Comparison of ENCODE assay signal across 9 mouse cellular contexts in the genomic region with DNA sequence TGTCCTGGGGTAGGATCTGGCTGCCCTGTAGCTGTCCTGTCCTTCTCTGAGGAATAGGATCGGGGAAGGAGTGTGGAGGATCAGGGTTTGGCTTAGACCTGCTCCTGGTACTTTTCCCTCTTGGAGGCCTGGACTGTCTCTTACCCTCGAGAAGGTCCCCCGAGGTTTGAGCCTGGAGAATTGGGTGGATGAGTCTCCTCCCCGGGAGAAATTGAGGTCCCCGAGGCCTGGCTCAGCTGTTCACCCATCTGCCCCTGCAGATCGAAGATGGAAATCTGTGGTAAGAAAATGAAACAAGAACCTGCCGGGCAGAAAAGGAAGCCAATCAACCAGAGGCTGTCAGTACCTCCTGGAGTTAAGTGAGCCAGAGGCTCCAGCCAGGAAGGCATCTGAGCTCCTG. TPM values are rescaled to one million over a fixed set of nuclear protein-coding genes. Genes with fewer than 3 reads are reported as not detected.
DNase-seq lines count a peak whose midpoint lies in the region; ATAC-seq lines count a peak whose summit lies in the region.
"Had no signal": no experiment of that assay in that cellular context is flagged by ENCODE, and none has a peak within 500 bp of the region (broad histone marks: within the 10 kb centered on the region; RNA-seq: fewer than 3 reads in every experiment).

No protein-coding gene starts in this region.

- no peak overlapping the region for H3K4me2 ChIP-seq in heart, embryonic 16.5 days (ENCODE audit: low read depth, low read length)
- no peak overlapping the region for H3K4me2 ChIP-seq in heart, embryonic 12.5 days
- peak overlapping the region; percentile 32; the same call in 1 of the 2 replicates for H3K4me2 ChIP-seq in forebrain, embryonic 12.5 days
- H3K4me2 ChIP-seq in limb, embryonic 11.5 days (ENCODE audit: low read depth, severe bottlenecking): no peak overlapping the region
- no peak overlapping the region for H3K4me2 ChIP-seq in stomach, embryonic 16.5 days (ENCODE audit: low read depth, low read length)
- H3K4me2 ChIP-seq: lung, embryonic 14.5 days had no signal

- peaks cover 13% of the 10 kb centered on the region for H3K4me1 ChIP-seq in heart, embryonic 16.5 days (ENCODE audit: control insufficient read depth, insufficient read depth, low read length)
- H3K4me1 ChIP-seq in heart, embryonic 12.5 days (replicated peaks): peaks cover 50% of the 10 kb centered on the region
- peaks cover 60% of the 10 kb centered on the region for H3K4me1 ChIP-seq in forebrain, embryonic 12.5 days
- peaks cover 24% of the 10 kb centered on the region for H3K4me1 ChIP-seq in limb, embryonic 11.5 days (ENCODE audit: control insufficient read depth, insufficient read depth, low read length)
- peaks cover 13% of the 10 kb centered on the region for H3K4me1 ChIP-seq in stomach, embryonic 16.5 days (ENCODE audit: control insufficient read depth, insufficient read depth, low read length)

- H3K27ac ChIP-seq in heart, embryonic 16.5 days (ENCODE audit: low read length): no peak overlapping the region
- no peak overlapping the region for H3K27ac ChIP-seq in heart, embryonic 12.5 days (ENCODE audit: poor library complexity, severe bottlenecking)
- peak overlapping the region; percentile 80 for H3K27ac ChIP-seq in forebrain, embryonic 12.5 days
- no peak overlapping the region for H3K27ac ChIP-seq in limb, embryonic 11.5 days (replicated peaks; ENCODE audit: low read depth, low read length)
- H3K27ac ChIP-seq in stomach, embryonic 16.5 days (ENCODE audit: low read length): peak overlapping the region; percentile 3; the same call in 1 of the 2 replicates

- no peaks in the 10 kb centered on the region for H3K27me3 ChIP-seq in heart, embryonic 16.5 days (ENCODE audit: control insufficient read depth, insufficient read depth, low read length)
- H3K27me3 ChIP-seq in heart, embryonic 12.5 days (replicated peaks): 0 out of 2 replicates have a peak, but pooled peaks cover 4% of the 10 kb centered on the region
- peaks cover 20% of the 10 kb centered on the region for H3K27me3 ChIP-seq in forebrain, embryonic 12.5 days
- H3K27me3 ChIP-seq in limb, embryonic 11.5 days (ENCODE audit: control insufficient read depth, insufficient read depth, low read length): no peaks in the 10 kb centered on the region
- no peaks in the 10 kb centered on the region for H3K27me3 ChIP-seq in stomach, embryonic 16.5 days (ENCODE audit: control insufficient read depth, insufficient read depth, low read length)

- no peaks in the 10 kb centered on the region for H3K9me3 ChIP-seq in heart, embryonic 16.5 days (replicated peaks; ENCODE audit: control insufficient read depth, low read length)
- H3K9me3 ChIP-seq in heart, embryonic 12.5 days (replicated peaks): no peaks in the 10 kb centered on the region
- H3K9me3 ChIP-seq in forebrain, embryonic 12.5 days: no peaks in the 10 kb centered on the region
- H3K9me3 ChIP-seq in limb, embryonic 11.5 days (ENCODE audit: control insufficient read depth, low read length): no peaks in the 10 kb centered on the region
- no peaks in the 10 kb centered on the region for H3K9me3 ChIP-seq in stomach, embryonic 16.5 days (replicated peaks; ENCODE audit: control insufficient read depth, low read length)

- no peak for DNase-seq in limb, embryonic 11.5 days (ENCODE audit: low spot score)
- DNase-seq in thymus, postnatal 25 days: no peak
- DNase-seq in layer of hippocampus, adult 11-12 months (ENCODE audit: low spot score): no peak
- DNase-seq in thymus, postnatal 4 days: no peak
- DNase-seq: lung, embryonic 14.5 days had no signal

- ATAC-seq in heart, embryonic 16.5 days (replicated peaks; ENCODE audit: extremely low read depth, insufficient read depth, low FRiP score): no peak
- ATAC-seq in heart, embryonic 12.5 days (ENCODE audit: insufficient number of reproducible peaks, low FRiP score): no peak
- ATAC-seq in forebrain, embryonic 12.5 days (ENCODE audit: low FRiP score): no peak
- ATAC-seq in limb, embryonic 11.5 days (ENCODE audit: insufficient number of reproducible peaks, low FRiP score, low TSS enrichment, low read depth): no peak
- ATAC-seq in stomach, embryonic 16.5 days (ENCODE audit: insufficient read depth, low FRiP score): no peak

- WGBS in heart, embryonic 16.5 days: 45% methylated on average over 7 of the region's 7 CpGs
- WGBS in heart, embryonic 12.5 days: 43% methylated on average over 7 of the region's 7 CpGs
- WGBS in forebrain, embryonic 12.5 days: 45% methylated on average over 7 of the region's 7 CpGs
- 54% methylated on average over 7 of the region's 7 CpGs for WGBS in limb, embryonic 11.5 days
- 48% methylated on average over 7 of the region's 7 CpGs for WGBS in stomach, embryonic 16.5 days

- no peak overlapping the region for H3K4me3 ChIP-seq in heart, embryonic 16.5 days (ENCODE audit: low read length)
- H3K4me3 ChIP-seq in heart, embryonic 12.5 days: no peak overlapping the region
- no peak overlapping the region for H3K4me3 ChIP-seq in forebrain, embryonic 12.5 days (replicated peaks)
- H3K4me3 ChIP-seq in limb, embryonic 11.5 days (ENCODE audit: low read depth, low read length): no peak overlapping the region
- no peak overlapping the region for H3K4me3 ChIP-seq in stomach, embryonic 16.5 days (replicated peaks; ENCODE audit: low read length)

- no peaks in the 10 kb centered on the region for H3K36me3 ChIP-seq in heart, embryonic 16.5 days (ENCODE audit: control insufficient read depth, insufficient read depth)
- no peaks in the 10 kb centered on the region for H3K36me3 ChIP-seq in heart, embryonic 12.5 days
- no peaks in the 10 kb centered on the region for H3K36me3 ChIP-seq in forebrain, embryonic 12.5 days (replicated peaks)
- H3K36me3 ChIP-seq in limb, embryonic 11.5 days (ENCODE audit: control insufficient read depth, insufficient read depth, low read length): no peaks in the 10 kb centered on the region
- H3K36me3 ChIP-seq in stomach, embryonic 16.5 days (ENCODE audit: control insufficient read depth, insufficient read depth, low read length): no peaks in the 10 kb centered on the region

- H3K9ac ChIP-seq in heart, embryonic 16.5 days (ENCODE audit: low read length): peak overlapping the region; percentile 28; the same call in 1 of the 2 replicates
- H3K9ac ChIP-seq in heart, embryonic 12.5 days: no peak overlapping the region
- peak overlapping the region; percentile 29; the same call in 1 of the 2 replicates for H3K9ac ChIP-seq in forebrain, embryonic 12.5 days
- peak overlapping the region; percentile 34; the same call in 1 of the 2 replicates for H3K9ac ChIP-seq in limb, embryonic 11.5 days (ENCODE audit: low read length)
- no peak overlapping the region; the same call in 1 of the 2 replicates for H3K9ac ChIP-seq in stomach, embryonic 16.5 days (ENCODE audit: low read length)
- H3K9ac ChIP-seq: lung, embryonic 14.5 days had no signal

RNA-seq across cellular contexts. Expression of gene Plekha6, which starts 45.5 kb away (rescaled TPM):
- polyA plus RNA-seq in heart, embryonic 16.5 days (2015; fragmentation: Nextera tagmentation; extraction: Ambion mirVana): 12.3 and 14.0 TPM in 2 replicates
- 18.7 and 19.4 TPM in 2 replicates for polyA plus RNA-seq in heart, embryonic 12.5 days (2016; fragmentation: Nextera tagmentation; extraction: Ambion mirVana)
- 20.3 and 20.6 TPM in 2 replicates for polyA plus RNA-seq in forebrain, embryonic 12.5 days (2016; fragmentation: Nextera tagmentation; extraction: Ambion mirVana)
- polyA plus RNA-seq in limb, embryonic 11.5 days (2014; fragmentation: Nextera tagmentation; extraction: Ambion mirVana): 0.75 and 0.87 TPM in 2 replicates
- 17.0 and 17.7 TPM in 2 replicates for polyA plus RNA-seq in stomach, embryonic 16.5 days (2015; fragmentation: Nextera tagmentation; extraction: Ambion mirVana)

Comparison
In these comparisons a context has a peak if more than half of its experiments do, and no peak if none do; other contexts are left out.
1. H3K9ac ChIP-seq: peak in heart, embryonic 16.5 days (single experiment), forebrain, embryonic 12.5 days (single experiment) and limb, embryonic 11.5 days (single experiment); none in heart, embryonic 12.5 days (single experiment) and stomach, embryonic 16.5 days (single experiment).
2. H3K27ac ChIP-seq: peak in forebrain, embryonic 12.5 days (single experiment) and stomach, embryonic 16.5 days (single experiment); none in heart, embryonic 16.5 days (single experiment), heart, embryonic 12.5 days (single experiment) and limb, embryonic 11.5 days (single experiment).